8 mouse cellular contexts compared by ENCODE assay signal in the genomic region with DNA sequence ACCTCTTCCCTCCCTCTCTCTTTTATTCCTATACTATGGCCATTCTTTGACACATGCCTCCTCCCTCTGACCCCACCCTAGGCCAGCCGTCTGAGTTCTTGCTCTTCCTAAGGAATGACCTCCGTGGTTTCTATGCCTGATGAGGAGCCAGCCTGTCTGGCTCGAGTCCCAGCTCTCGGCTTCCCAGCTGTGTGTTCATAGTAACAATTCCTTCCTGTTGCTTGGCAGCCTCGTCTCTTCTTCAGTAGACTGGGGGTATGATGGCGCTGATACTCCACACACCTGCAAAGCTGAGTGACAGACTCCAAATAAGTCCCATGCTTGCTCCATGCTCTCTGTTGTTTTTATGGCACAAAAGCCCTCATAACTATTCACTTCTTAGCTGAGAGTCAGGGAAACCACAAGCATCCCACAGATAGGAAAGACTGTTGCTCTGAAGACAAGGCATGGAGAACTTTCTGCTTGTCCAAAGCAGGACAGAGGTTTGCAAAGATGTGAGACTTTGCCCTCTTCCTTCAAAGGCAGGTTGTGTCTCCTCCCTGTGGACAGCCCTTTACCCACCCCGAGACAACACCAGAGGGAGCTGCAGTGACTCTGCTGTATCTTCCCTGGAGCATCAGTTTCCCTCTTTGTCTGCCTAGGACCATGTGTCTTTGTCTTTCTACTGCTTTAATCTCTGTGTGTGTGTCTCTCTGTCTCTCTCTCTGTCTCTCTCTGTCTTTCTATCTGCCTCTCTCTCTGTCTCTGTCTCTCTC. TPM values are rescaled to one million over a fixed set of nuclear protein-coding genes. Genes with fewer than 3 reads are reported as not detected.
DNase-seq lines count a peak whose midpoint lies in the region; ATAC-seq lines count a peak whose summit lies in the region.

No protein-coding gene starts in this region.

- no peak for DNase-seq in frontal cortex, adult 2 months (ENCODE audit: extremely low spot score in 1 of 2, low spot score in 1 of 2)
- peak; percentile 34 for DNase-seq in urinary bladder, postnatal 14 days (ENCODE audit: low spot score)
- DNase-seq in urinary bladder, postnatal 4 days (ENCODE audit: low spot score in 2 of 2) = no peak
- peak; percentile 52 to 54 for DNase-seq in gastrocnemius, postnatal 36 days
- peak; percentile 48 for DNase-seq in layer of hippocampus, adult 9-11 months
- peak; percentile 55 to 64 for DNase-seq in right cerebral cortex, adult 2 months (ENCODE audit: low spot score in 2 of 2)
- no peak for DNase-seq in cerebellum, postnatal 36 days

- intact Hi-C loops in gastrocnemius, postnatal 36 days (cut with DNase I) = no loop called here

- peak; percentile 50; the same call in 1 of the 2 replicates for ATAC-seq in frontal cortex, adult (ENCODE audit: low TSS enrichment)

RNA-seq across cellular contexts. Expression of a gene that starts 6.5 kb away (rescaled TPM):
- 7.0 and 9.4 TPM in 2 replicates for polyA plus RNA-seq in frontal cortex, adult 2 months (2012; rRNA removed)
- 10 to 100 TPM; 10.8 to 11.8 TPM for total RNA-seq in gastrocnemius, postnatal 36 days (2021)

RNA-seq across cellular contexts. Expression of a gene that starts 45.6 kb away (rescaled TPM):
- polyA plus RNA-seq in frontal cortex, adult 2 months (2012; rRNA removed) = 11.3 and 13.8 TPM in 2 replicates
- 1 to 10 TPM; 8.0 to 8.4 TPM for total RNA-seq in gastrocnemius, postnatal 36 days (2021)

Comparison
In these comparisons a context has a peak if more than half of its experiments do, and no peak if none do; other contexts are left out.
1. DNase-seq: peak in urinary bladder, postnatal 14 days (single experiment), gastrocnemius, postnatal 36 days (2 of 2), layer of hippocampus, adult 9-11 months (single experiment) and right cerebral cortex, adult 2 months (2 of 2); none in frontal cortex, adult 2 months (0 of 2), urinary bladder, postnatal 4 days (0 of 2) and cerebellum, postnatal 36 days (0 of 2).